Mouse (Mus musculus) small intestine, adult 2 months (tissue): Measurements from ENCODE around the gene Maml3.

ENCODE experiments used
- CTCF ChIP-seq: fragments of 200-500 bp; IDR thresholded peaks from 2 replicates; pipeline ENCODE4 v1.5.1; 2012; ENCODE audit warnings: low read depth, mild to moderate bottlenecking, control low read depth, inconsistent platforms, low read length, moderate library complexity, mixed read lengths; ENCODE audit not compliant: insufficient replicate concordance, insufficient read length; ENCODE audit errors: extremely low read depth
- POLR2A ChIP-seq: fragments of 200-500 bp; IDR thresholded peaks from 2 replicates; pipeline ENCODE4 v1.6.1; 2012; ENCODE audit warnings: low read depth, mild to moderate bottlenecking, control low read depth, inconsistent platforms, low read length, moderate library complexity

DNA sequence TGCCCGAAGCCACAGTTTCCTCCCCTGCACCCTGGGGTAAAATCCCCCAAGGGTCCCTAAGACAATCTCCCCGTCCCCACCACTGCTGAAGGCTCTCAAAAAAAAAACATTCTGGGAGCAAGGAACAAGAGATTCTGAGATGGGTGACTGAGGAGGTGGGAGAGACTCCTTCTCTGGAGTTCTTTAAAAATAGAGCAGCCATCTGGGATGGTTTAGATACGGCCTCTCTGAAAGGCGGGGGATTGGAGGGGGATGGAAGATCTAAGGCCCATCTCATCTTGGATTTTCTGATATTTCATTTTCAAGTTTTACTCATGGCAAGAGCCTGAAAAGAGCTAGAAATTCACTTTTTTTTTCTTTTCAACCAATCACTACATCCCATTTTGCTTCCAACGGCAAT, 219.4 kb downstream of the Maml3 start:
- TF ChIP-seq CTCF (no peak), POLR2A (no peak)
